8 mouse cellular contexts compared by ENCODE assay signal in genomic region chr9:69397760-69398452, GRCm38 (mm10). TPM values are rescaled to one million over a fixed set of nuclear protein-coding genes. Genes with fewer than 3 reads are reported as not detected.
DNase-seq lines count a peak whose midpoint lies in the region; ATAC-seq and TF ChIP-seq lines count a peak whose summit lies in the region.

Gene Ice2, plus strand, starts transcription at chr9:69397906.

- peak; percentile 93 for ATAC-seq in erythroblast, adult 5-6 weeks (replicated peaks; ENCODE audit: low FRiP score, poor library complexity, severe bottlenecking)
- peak; percentile 89 for ATAC-seq in heart, embryonic 12.5 days (ENCODE audit: insufficient number of reproducible peaks, low FRiP score)
- ATAC-seq in kidney, postnatal 0 days (replicated peaks; ENCODE audit: low FRiP score, low read depth), result peak; percentile 89
- peak; percentile 90 for ATAC-seq in liver, embryonic 11.5 days (replicated peaks; ENCODE audit: low FRiP score)
- ATAC-seq in stomach, embryonic 14.5 days (ENCODE audit: insufficient number of reproducible peaks, insufficient read depth, low FRiP score, low read depth), result peak; percentile 87

- peaks cover 15% of the 10 kb centered on the region for H3K79me2 ChIP-seq in C2C12 (ENCODE audit: control insufficient read depth, insufficient read depth)

- no peak for TF ChIP-seq CTCF in C2C12 (IDR thresholded peaks at IDR 0.05; ENCODE audit: control insufficient read depth, insufficient read depth, insufficient read length)
- TF ChIP-seq CTCF in kidney, postnatal 0 days (IDR thresholded peaks at IDR 0.05; ENCODE audit: low read depth), result no peak

- H3K4me3 ChIP-seq in C2C12 (ENCODE audit: insufficient read depth, poor library complexity, severe bottlenecking), result peak within 1 kb of the TSS; percentile 83
- H3K4me3 ChIP-seq in heart, embryonic 12.5 days, result peak within 1 kb of the TSS; percentile 94
- peak within 1 kb of the TSS; percentile 72 for H3K4me3 ChIP-seq in kidney, postnatal 0 days (replicated peaks; ENCODE audit: low read depth, low read length)
- peak within 1 kb of the TSS; percentile 86 for H3K4me3 ChIP-seq in liver, embryonic 11.5 days (ENCODE audit: low read depth, low read length)
- H3K4me3 ChIP-seq in stomach, embryonic 14.5 days (ENCODE audit: low read depth, low read length), result peak within 1 kb of the TSS; percentile 58

- peak within 1 kb of the TSS; percentile 98 for H3K27ac ChIP-seq in heart, embryonic 12.5 days (ENCODE audit: poor library complexity, severe bottlenecking)
- peak within 1 kb of the TSS; percentile 94 for H3K27ac ChIP-seq in kidney, postnatal 0 days
- peak within 1 kb of the TSS; percentile 89 for H3K27ac ChIP-seq in liver, embryonic 11.5 days (ENCODE audit: low read depth, low read length)
- H3K27ac ChIP-seq in stomach, embryonic 14.5 days (ENCODE audit: low read length), result peak within 1 kb of the TSS; percentile 88

- peaks cover 6% of the 10 kb centered on the region for H3K79me3 ChIP-seq in C2C12 (ENCODE audit: low read depth)

- H3K9me3 ChIP-seq in heart, embryonic 12.5 days (replicated peaks), result no peaks in the 10 kb centered on the region
- no peaks in the 10 kb centered on the region for H3K9me3 ChIP-seq in kidney, postnatal 0 days (replicated peaks; ENCODE audit: low read length)
- H3K9me3 ChIP-seq in liver, embryonic 11.5 days (ENCODE audit: control insufficient read depth, low read length), result no peaks in the 10 kb centered on the region
- no peaks in the 10 kb centered on the region for H3K9me3 ChIP-seq in stomach, embryonic 14.5 days (ENCODE audit: control insufficient read depth, low read depth, low read length)

- peak within 1 kb of the TSS; percentile 95 for H3K9ac ChIP-seq in heart, embryonic 12.5 days
- H3K9ac ChIP-seq in kidney, postnatal 0 days (ENCODE audit: low read depth, low read length), result peak within 1 kb of the TSS; percentile 91
- H3K9ac ChIP-seq in liver, embryonic 11.5 days (ENCODE audit: low read depth, low read length), result peak within 1 kb of the TSS; percentile 95
- H3K9ac ChIP-seq in stomach, embryonic 14.5 days (replicated peaks; ENCODE audit: low read depth, low read length), result peak within 1 kb of the TSS; percentile 70

- DNase-seq in brain, adult 2 months (ENCODE audit: low read depth, low spot score), result peak; percentile 89
- peak; percentile 81 for DNase-seq in kidney, postnatal 0 days (ENCODE audit: low spot score)
- DNase-seq in liver, embryonic 11.5 days (ENCODE audit: low spot score), result peak; percentile 80
- DNase-seq in naive thymus-derived CD4-positive, alpha-beta T cell, adult 2 months (ENCODE audit: low read depth), result peak; percentile 86

- peaks cover 6% of the 10 kb centered on the region for H3K4me1 ChIP-seq in heart, embryonic 12.5 days (replicated peaks)
- H3K4me1 ChIP-seq in kidney, postnatal 0 days (replicated peaks; ENCODE audit: insufficient read depth, low read length), result no peaks in the 10 kb centered on the region
- H3K4me1 ChIP-seq in liver, embryonic 11.5 days (replicated peaks; ENCODE audit: control insufficient read depth, insufficient read depth, low read length), result peaks cover 8% of the 10 kb centered on the region
- no peaks in the 10 kb centered on the region for H3K4me1 ChIP-seq in stomach, embryonic 14.5 days (ENCODE audit: control insufficient read depth, insufficient read depth, low read length)

- peak within 1 kb of the TSS; percentile 94 for H3K4me2 ChIP-seq in heart, embryonic 12.5 days
- peak within 1 kb of the TSS; percentile 88 for H3K4me2 ChIP-seq in kidney, postnatal 0 days (ENCODE audit: low read length)
- peak within 1 kb of the TSS; percentile 91 for H3K4me2 ChIP-seq in liver, embryonic 11.5 days
- peak within 1 kb of the TSS; percentile 61 for H3K4me2 ChIP-seq in stomach, embryonic 14.5 days (replicated peaks; ENCODE audit: low read depth, low read length)

- H3K36me3 ChIP-seq in C2C12 (ENCODE audit: control insufficient read depth, insufficient read depth), result peaks cover 14% of the 10 kb centered on the region
- no peaks in the 10 kb centered on the region for H3K36me3 ChIP-seq in heart, embryonic 12.5 days
- no peaks in the 10 kb centered on the region for H3K36me3 ChIP-seq in kidney, postnatal 0 days (ENCODE audit: insufficient read depth, low read length)
- no peaks in the 10 kb centered on the region; the same call in 1 of the 2 replicates for H3K36me3 ChIP-seq in liver, embryonic 11.5 days (ENCODE audit: control insufficient read depth, insufficient read depth, low read length)
- no peaks in the 10 kb centered on the region for H3K36me3 ChIP-seq in stomach, embryonic 14.5 days (ENCODE audit: control insufficient read depth, insufficient read depth, low read length)

- no peaks in the 10 kb centered on the region for H3K27me3 ChIP-seq in C2C12 (ENCODE audit: control insufficient read depth, insufficient read depth, insufficient read length)
- H3K27me3 ChIP-seq in heart, embryonic 12.5 days (replicated peaks), result no peaks in the 10 kb centered on the region
- H3K27me3 ChIP-seq in kidney, postnatal 0 days (ENCODE audit: insufficient read depth, low read length), result no peaks in the 10 kb centered on the region
- H3K27me3 ChIP-seq in liver, embryonic 11.5 days (replicated peaks; ENCODE audit: control insufficient read depth, insufficient read depth, low read length), result no peaks in the 10 kb centered on the region
- no peaks in the 10 kb centered on the region for H3K27me3 ChIP-seq in stomach, embryonic 14.5 days (ENCODE audit: control insufficient read depth, insufficient read depth, low read length)

- under 1% methylated on average over 53 of the region's 53 CpGs for WGBS in heart, embryonic 12.5 days
- WGBS in kidney, postnatal 0 days, result under 1% methylated on average over 53 of the region's 53 CpGs
- under 1% methylated on average over 53 of the region's 53 CpGs for WGBS in liver, embryonic 11.5 days
- WGBS in stomach, embryonic 14.5 days, result under 1% methylated on average over 53 of the region's 53 CpGs

- H3ac ChIP-seq in C2C12 (ENCODE audit: control insufficient read depth, insufficient read length, low read depth), result peak within 1 kb of the TSS; percentile 93

TF ChIP-seq in C2C12, 6 proteins besides CTCF, POLR2A, EP300 and RAD21:
- TF ChIP-seq FOSL1 (IDR thresholded peaks at IDR 0.05; ENCODE audit: insufficient read depth, low read length, poor library complexity, severe bottlenecking) (no peak), CEBPB (IDR thresholded peaks at IDR 0.05; ENCODE audit: low read depth) (no peak), MYOD1 (IDR thresholded peaks at IDR 0.05; ENCODE audit: control insufficient read depth, insufficient read length, low read depth) (no peak)

RNA-seq across cellular contexts. Expression of gene Ice2, which starts in this region (rescaled TPM):
- 2.6 TPM for polyA plus RNA-seq in C2C12 (2012; fragmentation: generic; extraction: Trizol)
- total RNA-seq in erythroblast, adult 5-6 weeks (2015; ENCODE audit: low replicate concordance), result 3.6 and 4.6 TPM in 2 replicates
- 7.1 and 11.3 TPM in 2 replicates for total RNA-seq in erythroblast, adult 5-6 weeks (2017; ENCODE audit: low replicate concordance)
- polyA plus RNA-seq in heart, embryonic 12.5 days (2016; fragmentation: Nextera tagmentation; extraction: Ambion mirVana), result 14.0 and 17.4 TPM in 2 replicates
- polyA plus RNA-seq in kidney, postnatal 0 days (2015; fragmentation: Nextera tagmentation; extraction: Ambion mirVana), result 13.6 and 13.8 TPM in 2 replicates
- 23.1 and 24.9 TPM in 2 replicates for polyA plus RNA-seq in liver, embryonic 11.5 days (2014; fragmentation: Nextera tagmentation; extraction: Ambion mirVana)
- polyA plus RNA-seq in stomach, embryonic 14.5 days (2014; fragmentation: Nextera tagmentation; extraction: Ambion mirVana), result 20.3 and 24.0 TPM in 2 replicates

Comparison
In these comparisons a context has a peak if more than half of its experiments do, and no peak if none do; other contexts are left out.
1. Peak in every context shown above with its lines: DNase-seq, ATAC-seq, H3K4me3 ChIP-seq and H3K27ac ChIP-seq.